ENCODE assay signal across 24 mouse cellular contexts in the genomic region with DNA sequence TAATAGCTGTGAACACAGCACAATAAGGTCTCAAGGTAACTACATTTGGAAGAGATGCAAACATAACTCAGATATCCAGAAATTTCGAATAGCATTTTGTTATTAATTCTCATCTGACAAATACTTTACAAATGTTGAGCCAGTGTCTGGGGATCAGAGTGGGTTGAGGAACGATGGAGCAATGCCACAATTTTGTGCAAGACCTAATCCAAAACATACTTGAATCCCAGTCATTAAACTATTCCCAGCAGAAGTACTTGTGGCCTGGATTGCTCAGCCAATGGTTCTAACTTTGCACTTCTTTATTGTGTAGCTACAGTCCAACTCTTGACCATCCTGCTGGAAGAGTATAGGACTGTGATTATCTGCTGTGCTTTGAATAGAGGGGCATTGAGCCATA.
"Had no signal": no experiment of that assay in that cellular context is flagged by ENCODE, and none has a peak within 500 bp of the region (broad histone marks: within the 10 kb centered on the region; RNA-seq: fewer than 3 reads in every experiment).

No protein-coding gene starts in this region.

- H3K4me2 ChIP-seq: heart, embryonic 11.5 days; heart, embryonic 13.5 days; heart, embryonic 15.5 days; hindbrain, embryonic 13.5 days; hindbrain, embryonic 15.5 days; limb, embryonic 13.5 days; limb, embryonic 15.5 days; liver, embryonic 12.5 days had no signal

- H3K27me3 ChIP-seq: heart, embryonic 13.5 days; heart, embryonic 15.5 days; hindbrain, embryonic 13.5 days; hindbrain, embryonic 15.5 days; limb, embryonic 13.5 days; limb, embryonic 15.5 days; liver, embryonic 12.5 days had no signal

- DNase-seq: gastrocnemius, postnatal 14 days; gastrocnemius, postnatal 36 days; heart, adult 11 months; heart, adult 2 months; heart, postnatal 14 days; heart, postnatal 36 days; kidney, adult 11 months; kidney, adult 9 months; kidney, postnatal 10 days; kidney, postnatal 25 days; kidney, postnatal 4 days; layer of hippocampus, adult 9-11 months; layer of hippocampus, postnatal 36 days; left cerebral cortex, postnatal 4 days had no signal

- H3K9me3 ChIP-seq: heart, embryonic 13.5 days; heart, embryonic 15.5 days; hindbrain, embryonic 13.5 days; hindbrain, embryonic 15.5 days; limb, embryonic 13.5 days; limb, embryonic 15.5 days; liver, embryonic 12.5 days had no signal

- H3K4me1 ChIP-seq: heart, embryonic 15.5 days; hindbrain, embryonic 13.5 days; hindbrain, embryonic 15.5 days; liver, embryonic 12.5 days had no signal

- H3K9ac ChIP-seq: heart, embryonic 13.5 days; heart, embryonic 15.5 days; hindbrain, embryonic 13.5 days; hindbrain, embryonic 15.5 days; limb, embryonic 13.5 days; limb, embryonic 15.5 days; liver, embryonic 12.5 days had no signal

- ATAC-seq: hindbrain, postnatal 0 days; intestine, embryonic 16.5 days; liver, embryonic 12.5 days had no signal

- H3K27ac ChIP-seq: heart, adult 2 months; heart, embryonic 13.5 days; heart, embryonic 15.5 days; hindbrain, embryonic 13.5 days; hindbrain, embryonic 15.5 days; hindbrain, postnatal 0 days; limb, embryonic 13.5 days; liver, embryonic 12.5 days had no signal

- H3K36me3 ChIP-seq: heart, embryonic 13.5 days; heart, embryonic 15.5 days; hindbrain, embryonic 13.5 days; hindbrain, embryonic 15.5 days; limb, embryonic 15.5 days; liver, embryonic 12.5 days had no signal

- H3K4me3 ChIP-seq: heart, adult 2 months; heart, embryonic 13.5 days; heart, embryonic 15.5 days; hindbrain, embryonic 13.5 days; hindbrain, embryonic 15.5 days; limb, embryonic 13.5 days; limb, embryonic 15.5 days; liver, embryonic 12.5 days had no signal
